Mouse (Mus musculus) megakaryocyte, embryonic 14.5 days (primary cell): Measurements from ENCODE around the gene Cxcl13.

ENCODE experiments used
- FLI1 ChIP-seq: IDR thresholded peaks from 2 replicates; pipeline ENCODE4 v1.6.1; 2012; ENCODE audit warnings: low read length, inconsistent platforms, mixed read lengths
- GATA1 ChIP-seq: IDR thresholded peaks from 3 replicates; pipeline ENCODE4 v1.6.1; 2012; ENCODE audit warnings: mixed read lengths, low read length, inconsistent platforms, borderline replicate concordance

DNA sequence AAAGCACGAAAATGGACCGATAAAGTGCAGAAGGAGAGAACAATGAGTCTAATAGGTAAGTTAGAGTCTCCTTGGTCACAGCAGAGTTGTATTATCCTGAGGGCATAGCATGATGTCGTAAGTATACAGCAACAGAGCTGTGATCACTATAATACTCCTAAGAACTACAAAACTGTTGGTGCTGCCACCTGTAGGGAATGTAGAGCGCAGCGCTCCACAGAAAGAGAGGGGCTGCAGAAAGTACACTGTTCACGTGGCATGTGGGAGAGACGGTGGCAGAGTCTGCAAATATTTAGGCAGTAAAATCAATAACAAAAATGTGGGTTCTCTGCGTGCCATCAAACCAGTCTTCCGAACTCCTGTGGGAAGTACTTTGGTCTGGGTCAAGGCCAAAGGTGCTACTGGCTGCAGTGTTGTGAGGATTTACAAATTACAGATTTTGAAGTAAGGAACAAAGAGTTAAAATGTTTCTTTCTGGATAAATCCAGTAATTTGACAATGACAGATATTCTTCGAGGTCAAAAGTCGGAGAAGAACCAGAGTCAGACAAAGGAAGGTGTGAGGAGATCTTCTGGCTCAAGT is 18.6 kb upstream of the Cxcl13 start:
- TF ChIP-seq GATA1 (no peak), FLI1 (no peak)
